Mouse (Mus musculus): ENCODE measurements around the gene Gm49395. TPM values are rescaled to one million over a fixed set of nuclear protein-coding genes. Genes with fewer than 3 reads are reported as not detected.

Gene Gm49395
- total RNA-seq, 2 experiments from 2014 or later = 9.2 TPM; not detected in 1

DNA sequence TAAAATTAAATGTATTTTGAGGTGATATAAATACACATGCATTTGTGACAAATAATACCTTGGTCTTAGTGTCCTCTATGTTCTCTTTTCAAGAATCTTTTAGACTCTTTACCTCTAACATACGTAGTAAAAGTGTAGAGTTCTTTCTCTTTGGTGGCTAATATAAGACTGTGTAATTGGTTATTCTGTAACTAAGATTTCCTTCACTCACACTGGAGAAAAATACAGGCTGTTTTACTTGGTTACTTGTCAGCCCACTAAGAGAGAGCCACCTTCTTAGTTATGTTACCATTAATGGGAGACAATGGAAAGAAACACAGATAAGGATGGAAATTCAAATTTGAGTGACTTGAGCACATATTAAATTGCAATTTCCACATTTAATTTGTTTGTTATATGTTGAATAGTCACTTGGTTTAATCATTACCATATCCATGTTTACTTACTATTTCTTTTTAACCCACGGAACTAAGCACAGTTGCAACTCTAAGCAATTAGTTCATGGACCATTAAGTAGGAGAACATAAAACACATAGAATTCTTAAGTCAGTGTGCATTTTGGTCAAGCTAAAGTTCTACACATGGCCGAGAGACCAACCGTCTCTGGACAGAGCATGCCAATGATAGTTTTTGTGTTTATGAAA is 34.3 kb downstream of the Gm49395 start:
- ATAC-seq (replicated peaks; ENCODE audit: low FRiP score, poor library complexity, severe bottlenecking) = no peak

DNA sequence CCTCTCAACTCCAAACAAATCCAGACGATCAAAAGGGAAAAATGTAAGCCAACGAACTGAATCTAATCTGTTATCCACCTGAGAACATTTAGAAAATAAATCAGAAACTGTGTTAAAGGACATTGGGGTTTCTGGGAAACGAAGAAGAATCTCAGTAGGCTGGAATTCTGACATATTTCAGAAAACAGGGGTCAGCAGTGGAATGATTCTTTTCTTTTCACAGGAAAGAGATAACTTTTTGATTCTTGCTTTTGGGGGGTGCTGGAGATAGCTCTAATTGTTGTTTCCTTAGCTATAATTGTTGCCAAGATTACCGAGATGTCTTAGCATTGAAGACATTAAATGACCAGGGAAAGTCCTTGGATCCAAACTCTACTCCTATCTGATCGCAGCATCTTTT is 44.2 kb downstream of the Gm49395 start:
- no peak for ATAC-seq (replicated peaks; ENCODE audit: low FRiP score, poor library complexity, severe bottlenecking)

DNA sequence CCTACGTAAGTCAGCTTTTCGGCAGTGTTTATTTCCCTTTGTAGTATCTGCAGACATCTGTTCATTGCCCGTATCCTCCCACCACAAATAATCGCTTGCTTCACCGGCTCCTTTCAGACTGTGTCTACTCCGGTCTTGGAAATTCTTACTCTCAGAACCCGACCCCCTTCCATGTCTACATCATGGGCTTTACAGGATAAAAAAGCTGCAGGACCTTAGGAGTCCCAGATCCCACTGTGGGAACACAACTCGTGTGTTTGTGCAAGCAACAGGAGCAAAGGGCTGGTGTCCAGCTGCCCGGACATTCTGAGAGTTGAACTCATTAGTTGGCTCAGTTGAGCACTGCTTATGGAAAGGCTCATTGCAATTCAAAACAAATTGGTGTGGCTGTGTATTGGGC is 46.9 kb downstream of the Gm49395 start:
- no peak for ATAC-seq (replicated peaks; ENCODE audit: low FRiP score, poor library complexity, severe bottlenecking)

DNA sequence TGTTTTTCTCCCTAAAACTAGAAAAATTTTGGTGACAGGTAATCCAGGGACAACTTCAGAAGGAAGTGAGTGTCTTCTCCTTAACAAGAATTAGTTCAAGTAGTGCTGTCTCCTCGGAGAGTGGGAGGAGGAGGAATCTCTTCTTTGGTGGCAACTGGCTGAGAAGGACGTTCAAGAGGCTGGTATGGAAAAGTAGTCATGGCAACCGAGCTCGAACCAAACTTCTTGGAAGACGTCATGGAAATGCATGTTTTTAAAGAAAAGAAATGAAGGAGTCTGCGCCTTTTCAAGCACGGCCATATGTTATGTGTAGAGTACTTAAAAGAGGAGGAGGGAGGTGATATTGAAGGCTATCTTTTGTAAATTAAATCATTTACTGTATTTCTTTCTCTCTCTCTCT is 49.2 kb downstream of the Gm49395 start:
- ATAC-seq (replicated peaks; ENCODE audit: low FRiP score, poor library complexity, severe bottlenecking) = no peak

DNA sequence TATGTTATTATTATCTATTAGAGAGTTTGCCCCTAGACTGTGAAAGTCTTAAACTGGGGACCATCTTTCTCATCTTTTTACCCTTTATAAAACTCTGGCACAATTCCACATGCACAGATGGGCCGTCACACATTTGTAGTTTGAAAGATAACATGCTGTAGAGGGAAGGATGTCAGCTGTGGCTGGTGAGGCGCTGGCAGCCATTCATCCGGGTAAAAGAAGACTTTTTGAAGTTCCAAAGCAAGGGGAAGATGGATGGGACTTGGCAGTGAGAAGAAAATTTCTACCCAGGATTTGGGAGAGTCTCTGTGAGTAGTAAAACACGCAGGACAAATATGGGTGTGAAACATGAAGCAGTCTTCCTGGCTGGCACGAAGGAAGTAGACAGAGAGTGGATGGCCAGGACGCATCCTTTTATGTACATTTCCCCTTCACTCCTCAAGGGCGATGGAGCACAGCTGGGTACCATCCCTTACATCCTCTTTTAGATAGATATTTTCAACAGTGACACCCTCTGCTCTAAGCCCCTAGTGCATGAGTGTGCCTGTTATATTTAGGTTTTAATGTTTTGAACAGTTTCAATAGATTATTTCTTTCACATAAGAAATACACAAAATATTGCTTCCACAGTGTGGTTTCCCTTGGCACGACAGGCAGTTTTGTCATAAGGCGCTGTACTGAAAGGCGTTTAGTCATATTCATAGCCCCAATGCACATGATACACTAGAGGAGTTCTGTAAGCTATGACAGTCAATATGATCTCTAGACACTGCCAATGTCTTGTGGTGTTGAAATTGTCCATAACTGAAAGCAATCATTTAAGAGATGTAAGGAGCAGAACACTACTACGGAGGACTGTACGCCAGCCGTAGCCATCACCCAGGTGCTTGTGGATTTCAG is 50.8 kb downstream of the Gm49395 start:
- no peak for ATAC-seq (replicated peaks; ENCODE audit: low FRiP score, poor library complexity, severe bottlenecking)

DNA sequence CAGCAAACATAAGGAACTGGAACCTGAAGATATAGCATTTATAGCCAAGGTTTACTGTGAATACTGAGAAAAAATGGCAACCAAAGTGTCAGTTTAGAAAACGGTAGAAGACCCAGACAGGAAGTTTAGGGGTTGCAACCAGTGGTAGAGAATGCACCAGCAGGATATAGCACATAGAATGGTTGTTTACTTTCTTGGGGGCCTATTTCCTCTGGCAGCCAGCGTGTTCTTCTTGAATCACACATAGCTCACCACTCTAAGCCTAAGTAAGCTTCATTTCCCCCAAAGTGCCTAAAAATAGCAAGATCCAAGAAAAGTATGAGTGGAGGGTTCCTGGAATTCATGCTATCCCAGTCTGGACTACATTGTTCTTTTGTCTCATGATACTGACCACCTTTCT is 59.1 kb downstream of the Gm49395 start:
- no peak for ATAC-seq (replicated peaks; ENCODE audit: low FRiP score, poor library complexity, severe bottlenecking)

DNA sequence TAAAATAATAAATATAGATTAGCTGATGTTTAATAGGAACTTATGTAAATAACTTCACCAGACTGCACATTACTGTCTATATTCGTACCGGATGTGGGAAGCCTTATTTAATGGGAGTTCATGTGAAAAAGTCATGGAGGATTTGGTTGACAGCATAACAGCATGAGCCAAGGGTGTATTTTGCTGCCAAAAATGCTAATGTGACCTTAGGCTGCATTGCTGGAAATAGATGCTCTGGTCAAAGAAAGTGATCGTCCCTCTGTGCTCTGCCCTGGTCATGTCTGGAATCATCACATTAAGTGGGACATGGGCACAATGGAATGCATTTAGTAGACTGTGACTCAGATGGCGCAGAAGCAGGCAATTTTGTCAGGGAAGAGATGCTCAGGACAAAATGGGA is 64.4 kb downstream of the Gm49395 start:
- ATAC-seq (replicated peaks; ENCODE audit: low FRiP score, poor library complexity, severe bottlenecking) = no peak

DNA sequence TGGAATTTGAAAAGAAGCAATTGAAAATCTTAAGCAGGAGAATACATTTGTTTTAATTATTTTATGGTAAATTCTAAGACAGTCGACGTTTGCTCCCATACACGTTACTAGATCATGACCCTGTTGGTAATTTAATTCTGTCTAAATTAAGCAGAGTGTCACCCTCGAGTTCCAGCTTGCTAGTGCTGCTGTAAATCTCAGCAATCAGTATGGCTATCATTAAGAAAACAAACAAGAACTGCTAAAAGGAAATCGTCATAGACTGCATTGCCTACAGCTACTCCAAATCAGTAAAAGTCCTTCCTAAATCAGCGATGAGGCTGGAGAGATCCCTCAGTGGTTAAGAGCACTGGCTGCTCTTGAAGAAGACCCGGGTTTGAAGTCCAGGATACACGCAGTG is 66.3 kb downstream of the Gm49395 start:
- ATAC-seq (replicated peaks; ENCODE audit: low FRiP score, poor library complexity, severe bottlenecking) = no peak

DNA sequence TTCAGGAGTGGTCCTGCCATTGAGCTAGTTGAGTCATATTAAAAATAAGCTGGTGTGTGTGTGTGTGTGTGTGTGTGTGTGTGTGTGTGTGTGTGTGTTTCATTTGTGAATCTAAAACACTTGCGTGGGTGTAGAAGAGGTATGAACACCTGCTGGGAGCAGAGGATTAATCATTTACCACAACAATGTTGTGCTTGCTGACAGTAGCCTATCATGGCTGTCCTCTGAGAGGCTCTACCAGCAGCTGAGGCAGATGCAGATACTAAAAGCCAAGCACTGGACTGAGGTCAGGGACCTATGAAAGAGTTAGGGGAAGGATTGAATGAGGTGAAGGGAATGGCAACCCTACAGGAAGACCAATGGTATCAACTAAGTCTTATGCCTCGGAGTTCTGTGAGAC is 68.6 kb downstream of the Gm49395 start:
- no peak for ATAC-seq (replicated peaks; ENCODE audit: low FRiP score, poor library complexity, severe bottlenecking)

DNA sequence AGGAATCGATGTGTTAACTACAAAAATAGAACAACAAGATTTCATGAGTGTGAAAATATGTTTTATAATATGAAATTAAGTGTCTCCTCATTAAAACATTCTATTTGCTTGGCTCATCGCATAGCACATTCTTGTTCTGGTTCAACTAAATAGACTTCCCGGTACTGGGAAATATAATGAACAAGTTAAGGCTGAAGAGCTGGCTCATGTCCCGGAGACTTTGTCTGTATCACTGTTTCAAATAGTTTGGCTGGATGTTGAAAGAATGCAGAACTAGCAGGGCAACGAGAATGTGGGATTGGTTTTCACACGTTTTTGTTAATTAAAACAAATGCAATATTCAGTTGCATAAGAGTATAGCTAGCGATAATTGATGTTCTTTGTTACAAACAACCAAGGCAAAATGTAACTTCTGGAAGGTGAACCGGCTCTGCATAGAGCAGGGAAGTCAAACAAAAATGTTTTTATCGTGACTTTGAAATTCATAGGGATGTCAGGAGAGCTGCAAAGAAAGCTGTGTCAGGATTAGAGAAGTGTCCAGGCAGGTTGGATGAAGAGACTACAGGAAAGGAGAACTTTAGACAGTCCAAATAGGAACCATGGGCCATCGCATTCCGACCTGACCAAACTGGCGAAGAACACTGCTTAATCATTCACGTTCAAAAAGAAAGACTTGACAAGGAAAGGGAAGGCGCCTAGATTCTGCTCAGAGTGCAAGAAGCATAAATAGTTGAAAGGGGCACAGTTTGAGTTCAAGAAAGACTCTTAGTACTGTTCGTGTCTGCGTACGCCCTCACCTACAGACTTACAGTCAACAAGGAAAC is 70.3 kb downstream of the Gm49395 start:
- no peak for ATAC-seq (replicated peaks; ENCODE audit: low FRiP score, poor library complexity, severe bottlenecking)

DNA sequence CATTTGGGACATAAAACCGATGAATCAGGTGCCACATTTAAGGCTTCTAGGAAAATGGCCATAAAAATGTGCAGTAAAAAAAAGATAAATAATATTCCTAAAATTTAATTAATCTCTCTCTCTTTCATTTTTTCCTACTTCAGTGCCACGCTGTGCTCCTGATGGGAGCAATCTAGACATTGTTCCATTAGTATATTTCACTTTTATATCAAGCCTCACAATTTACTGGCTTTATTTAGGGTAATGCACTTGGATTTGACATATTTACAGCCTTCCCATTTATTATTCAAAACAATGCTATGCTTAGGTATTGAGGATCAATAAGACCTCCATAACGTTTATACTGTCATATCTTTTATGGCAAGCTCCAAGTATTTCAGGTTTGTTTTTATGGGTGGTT is 76.3 kb downstream of the Gm49395 start:
- ATAC-seq (replicated peaks; ENCODE audit: low FRiP score, poor library complexity, severe bottlenecking) = no peak

DNA sequence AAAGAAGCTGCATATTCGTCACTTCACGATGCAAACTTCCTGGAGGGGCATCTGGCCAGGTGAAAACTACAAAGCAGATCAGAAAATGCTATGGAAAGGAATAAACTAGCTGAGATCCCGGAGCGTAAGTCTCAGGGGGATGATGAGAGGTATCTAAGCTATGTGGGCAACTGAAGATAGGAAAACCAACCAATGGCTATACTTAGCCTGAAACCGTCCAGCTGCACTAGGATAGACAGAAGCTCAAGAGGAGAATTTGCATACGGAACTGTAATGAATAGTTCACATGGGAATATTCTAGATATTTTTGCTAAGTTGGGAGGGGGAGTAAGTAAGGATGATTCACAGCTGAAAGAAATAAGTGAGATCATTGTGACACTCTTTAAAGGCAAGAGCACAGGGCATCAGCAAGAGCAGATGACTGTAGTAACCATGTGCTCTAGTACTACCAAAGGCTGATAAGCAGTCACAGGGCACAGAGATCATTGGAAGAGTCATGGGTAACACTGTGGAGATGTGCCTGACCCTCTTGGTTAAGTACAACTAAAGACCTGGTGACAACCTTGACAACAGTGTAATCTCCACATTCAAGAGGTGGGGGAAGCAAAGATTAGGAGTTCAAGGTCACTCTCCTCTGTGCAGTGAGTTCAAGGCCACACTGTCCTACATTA is 79.5 kb downstream of the Gm49395 start:
- no peak for ATAC-seq (replicated peaks; ENCODE audit: low FRiP score, poor library complexity, severe bottlenecking)

DNA sequence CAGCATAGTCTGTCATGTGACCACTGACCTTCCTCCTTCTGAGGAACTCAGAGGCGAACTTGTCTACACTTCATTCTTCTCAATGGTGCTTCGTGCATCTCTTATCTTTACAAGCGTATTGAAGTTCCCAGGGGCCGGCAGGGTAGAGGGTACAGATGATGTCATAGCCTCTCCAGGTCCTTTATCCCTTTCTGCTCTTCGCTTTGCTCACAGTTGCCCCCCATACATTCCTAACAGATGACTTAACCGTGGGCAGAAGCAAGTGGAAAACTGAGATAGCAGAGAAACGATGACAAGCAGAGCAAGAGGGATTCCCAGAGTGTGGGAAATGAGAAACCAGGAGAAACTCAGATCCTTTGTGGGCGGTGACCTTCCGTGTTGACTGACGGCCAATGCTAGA is 80.3 kb downstream of the Gm49395 start:
- ATAC-seq (replicated peaks; ENCODE audit: low FRiP score, poor library complexity, severe bottlenecking) = no peak

DNA sequence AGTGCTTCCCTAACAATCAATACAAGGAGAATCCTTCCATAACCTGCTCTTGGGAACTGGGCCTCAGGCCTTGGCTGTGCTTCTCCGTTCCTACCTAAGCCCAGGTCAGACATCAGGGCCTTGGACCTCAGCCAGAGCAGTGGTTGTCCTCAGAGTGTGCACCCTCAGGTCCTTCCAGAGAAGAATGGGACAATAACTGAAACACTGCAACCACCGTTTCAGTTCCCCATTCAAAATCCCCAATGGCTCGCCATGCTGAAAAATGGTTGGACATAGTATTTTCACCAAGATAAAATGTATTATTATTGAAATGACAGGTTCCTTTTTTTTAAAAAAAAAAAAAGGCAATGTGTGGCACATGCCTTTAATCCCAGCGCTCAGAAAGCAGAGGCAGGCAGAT is 81.0 kb downstream of the Gm49395 start:
- no peak for ATAC-seq (replicated peaks; ENCODE audit: low FRiP score, poor library complexity, severe bottlenecking)

DNA sequence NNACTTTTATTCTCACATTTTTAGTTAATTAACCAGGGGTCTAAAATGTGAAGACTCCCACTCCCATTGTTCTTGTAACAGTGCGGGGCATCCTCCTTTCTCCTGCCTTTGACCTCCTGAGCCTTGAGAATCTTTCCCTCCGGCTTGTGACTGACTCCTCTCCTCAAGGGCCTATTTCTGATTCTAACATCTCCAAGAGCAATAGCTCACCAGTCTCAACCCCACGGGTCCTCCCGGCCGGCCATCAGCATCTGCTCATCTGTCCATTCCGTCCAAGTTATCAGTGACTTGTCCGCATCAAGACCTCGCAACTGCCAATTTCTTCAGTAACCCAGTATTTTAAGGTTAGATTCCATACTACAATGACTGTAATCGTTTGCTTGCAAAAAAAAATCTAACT is 84.2 kb downstream of the Gm49395 start:
- no peak for ATAC-seq (replicated peaks; ENCODE audit: low FRiP score, poor library complexity, severe bottlenecking)

DNA sequence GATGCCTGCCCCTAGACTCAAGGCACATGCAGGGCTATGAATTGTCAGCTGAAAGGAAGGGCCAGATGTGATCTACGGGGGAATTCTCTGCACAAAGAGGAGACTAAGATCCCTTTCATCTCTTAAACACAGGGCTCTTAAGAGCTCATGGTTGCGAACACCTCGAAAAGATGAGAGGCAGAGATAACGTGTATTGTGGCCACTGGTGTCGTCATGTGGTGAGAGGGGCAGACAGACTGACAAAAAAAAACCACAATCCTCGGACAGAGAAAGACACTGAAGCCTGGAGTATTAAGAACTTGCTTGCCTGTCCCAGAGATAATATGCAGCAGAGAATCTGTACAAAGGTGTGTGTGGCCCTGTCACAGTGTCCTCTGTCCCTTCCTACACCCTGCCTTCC is 90.2 kb downstream of the Gm49395 start:
- ATAC-seq (replicated peaks; ENCODE audit: low FRiP score, poor library complexity, severe bottlenecking) = no peak

DNA sequence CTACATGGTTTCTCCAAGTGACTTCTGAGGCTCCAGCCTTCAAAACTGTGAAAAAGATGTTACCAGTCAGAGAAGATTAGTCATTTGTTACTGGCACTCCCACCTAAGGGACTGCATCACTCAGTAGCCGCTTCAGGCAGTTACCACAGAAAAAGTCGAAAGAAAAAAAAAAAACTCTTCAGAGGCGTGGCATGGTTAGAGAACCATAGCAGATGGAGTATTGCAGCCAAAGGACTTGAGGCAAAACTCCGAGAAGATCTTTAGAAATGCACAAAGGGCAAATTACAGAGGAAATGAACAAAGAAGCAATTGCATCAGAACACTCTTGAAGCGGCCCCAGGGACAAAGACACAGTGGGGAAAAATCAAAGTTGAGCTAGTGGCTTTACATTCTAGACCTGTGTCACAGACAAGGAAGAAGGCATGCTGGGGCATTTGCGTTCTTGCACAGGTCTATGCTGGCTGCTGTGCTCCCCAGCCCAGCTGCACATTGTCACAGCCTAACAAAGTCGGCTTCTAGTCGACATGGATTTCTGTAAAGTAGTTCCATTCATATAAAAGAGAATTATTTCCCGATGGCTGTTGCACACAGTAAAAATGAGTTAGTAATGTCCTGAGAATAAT is 95.4 kb downstream of the Gm49395 start:
- no peak for ATAC-seq (replicated peaks; ENCODE audit: low FRiP score, poor library complexity, severe bottlenecking)

DNA sequence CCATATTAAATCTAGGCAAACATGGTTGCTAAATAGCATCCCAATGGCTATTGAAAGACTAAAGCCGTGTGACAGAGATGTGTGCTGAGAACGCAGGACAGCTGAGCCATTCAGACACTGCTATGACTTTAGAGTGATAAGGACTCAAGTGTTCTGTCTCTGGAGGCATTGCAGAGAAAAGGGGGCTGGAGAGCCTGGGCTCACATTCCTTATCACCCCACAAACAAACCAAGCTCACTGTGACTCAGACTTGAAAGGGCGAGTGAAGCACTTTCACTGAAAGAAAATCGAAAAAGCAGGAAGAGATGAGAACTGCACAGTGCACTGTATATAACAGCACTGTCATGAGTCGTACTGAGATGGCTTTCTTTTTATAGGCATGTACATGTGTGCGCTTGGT is 96.4 kb downstream of the Gm49395 start:
- ATAC-seq (replicated peaks; ENCODE audit: low FRiP score, poor library complexity, severe bottlenecking) = no peak

DNA sequence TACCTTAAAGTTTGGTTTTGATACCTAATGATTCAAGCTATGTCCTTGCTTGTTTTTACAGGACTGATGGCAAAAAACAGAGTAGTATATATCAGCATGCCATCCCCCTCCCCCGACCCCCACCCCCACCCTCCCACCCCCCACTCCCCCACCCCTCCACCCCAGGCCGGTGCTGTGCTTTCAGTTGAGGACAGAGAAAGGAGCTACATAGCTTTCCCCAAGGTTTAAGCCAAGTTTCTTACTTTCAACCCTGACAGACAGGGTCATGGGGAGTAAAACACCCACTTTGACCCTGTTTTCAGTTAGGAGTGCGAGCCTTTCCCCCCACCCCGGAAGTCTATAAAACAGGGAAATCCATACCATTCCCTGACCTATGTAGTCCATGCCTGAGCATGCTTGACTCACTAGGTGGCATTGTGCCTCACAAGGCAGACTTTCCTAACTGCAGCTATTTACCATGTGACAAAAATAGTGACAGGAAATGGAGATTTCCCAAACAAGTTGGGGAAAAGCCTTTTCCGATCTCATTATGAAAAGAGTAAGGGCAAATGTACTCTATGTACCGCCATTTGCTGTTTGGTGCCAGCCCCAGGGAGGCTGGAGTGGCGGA is 98.2 kb downstream of the Gm49395 start:
- ATAC-seq (replicated peaks; ENCODE audit: low FRiP score, poor library complexity, severe bottlenecking) = no peak

Measured in erythroblast, adult 5-6 weeks (primary cell).